Mouse (Mus musculus) urinary bladder, adult 18-20 months (tissue): ENCODE results near the gene Zfp108.
"Not testable (repeated sequence)": the region's sequence is repeated elsewhere in the genome, so short reads cannot be mapped to it uniquely, and the experiment has no call there.

Experiments used
- DNase-seq, 2 experiments: peaks; one replicate each; pipeline ENCODE4 v3.0.0; 2022; ENCODE audit warnings: low spot score in 2 of 2, mixed read lengths in 2 of 2

Zfp108 gene

DNA sequence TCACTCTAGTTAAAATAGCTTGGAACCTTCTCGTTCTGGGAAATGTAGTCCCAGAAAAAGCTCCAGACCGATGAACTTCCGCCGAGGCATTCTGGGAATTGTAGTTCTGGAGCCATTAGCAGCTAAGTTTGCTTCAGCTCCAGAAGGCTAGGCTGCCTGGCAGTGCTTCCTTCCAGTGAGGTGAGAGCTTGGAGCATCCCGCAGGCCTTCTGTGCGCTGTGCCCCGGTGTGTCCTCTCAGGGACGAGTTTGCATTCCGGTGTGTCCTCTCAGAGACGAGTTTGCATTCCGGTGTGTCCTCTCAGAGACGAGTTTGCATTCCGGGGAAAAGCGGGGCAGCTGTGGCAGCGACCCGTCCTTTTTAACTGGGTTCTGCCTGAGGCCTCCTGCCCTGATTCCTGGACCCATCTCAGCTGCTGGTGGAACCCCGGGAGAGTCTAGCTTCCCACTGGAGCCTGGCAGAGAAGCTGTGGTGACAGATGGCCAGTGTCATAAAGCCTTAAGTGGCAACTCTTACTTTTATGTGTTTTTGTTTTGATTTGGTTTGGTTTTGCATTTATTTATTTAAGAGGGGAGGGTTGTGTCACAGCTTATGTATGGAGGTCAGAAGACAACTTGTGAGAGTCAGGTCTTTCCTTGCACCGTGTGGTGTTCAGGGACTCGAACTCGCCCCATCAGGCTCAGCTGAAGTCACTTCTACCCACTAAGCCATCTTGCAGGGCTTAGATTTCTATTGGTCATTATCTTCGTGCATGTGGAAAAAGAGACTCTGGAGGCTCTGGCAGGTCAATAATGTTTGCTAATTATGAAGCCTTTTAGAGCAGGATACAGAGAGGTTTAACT lies at the start of gene Zfp108:
Gene Zfp108, plus strand, starts transcription at position 162 of the 842 bp plus-strand sequence.
- peak; percentile 66 to 77 for DNase-seq

DNA sequence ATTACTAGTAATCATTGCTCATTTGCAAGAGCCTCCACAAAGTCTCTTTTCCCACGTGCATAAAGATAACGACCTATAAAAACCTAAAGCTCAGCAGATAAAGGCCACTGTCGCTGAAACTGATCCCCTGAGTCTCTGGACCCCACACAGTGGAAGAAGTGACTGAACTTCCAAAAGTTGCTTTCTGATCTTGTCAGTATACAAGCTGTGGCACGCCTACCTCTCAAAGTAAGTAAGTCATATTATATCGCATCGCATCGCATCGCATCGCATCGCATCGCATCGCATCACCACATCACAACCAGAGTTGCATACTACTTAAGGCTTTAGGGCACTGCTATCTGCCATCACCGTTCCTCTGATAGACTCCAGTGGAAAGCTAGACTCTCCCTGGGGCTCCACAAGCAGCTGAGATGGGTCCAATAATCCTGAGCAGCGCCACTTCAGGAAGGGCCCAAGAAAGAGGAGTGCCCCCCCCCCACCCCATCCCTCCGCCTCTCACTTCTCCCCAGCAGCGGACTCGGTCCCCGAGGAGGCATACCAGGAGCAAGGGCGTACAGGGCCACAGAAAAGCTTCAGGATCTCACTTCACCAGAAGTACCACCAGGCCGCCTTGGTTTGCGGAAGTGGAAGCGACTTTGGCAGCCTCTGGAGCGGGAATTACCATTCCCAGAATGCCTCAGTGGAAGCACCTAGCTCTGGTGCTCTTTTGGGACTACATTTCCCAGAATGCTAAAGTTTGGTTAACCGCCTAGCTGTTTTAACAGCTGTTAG lies 46.9 kb upstream of the Zfp108 start:
- peak; percentile 53 to 65 for DNase-seq

DNA sequence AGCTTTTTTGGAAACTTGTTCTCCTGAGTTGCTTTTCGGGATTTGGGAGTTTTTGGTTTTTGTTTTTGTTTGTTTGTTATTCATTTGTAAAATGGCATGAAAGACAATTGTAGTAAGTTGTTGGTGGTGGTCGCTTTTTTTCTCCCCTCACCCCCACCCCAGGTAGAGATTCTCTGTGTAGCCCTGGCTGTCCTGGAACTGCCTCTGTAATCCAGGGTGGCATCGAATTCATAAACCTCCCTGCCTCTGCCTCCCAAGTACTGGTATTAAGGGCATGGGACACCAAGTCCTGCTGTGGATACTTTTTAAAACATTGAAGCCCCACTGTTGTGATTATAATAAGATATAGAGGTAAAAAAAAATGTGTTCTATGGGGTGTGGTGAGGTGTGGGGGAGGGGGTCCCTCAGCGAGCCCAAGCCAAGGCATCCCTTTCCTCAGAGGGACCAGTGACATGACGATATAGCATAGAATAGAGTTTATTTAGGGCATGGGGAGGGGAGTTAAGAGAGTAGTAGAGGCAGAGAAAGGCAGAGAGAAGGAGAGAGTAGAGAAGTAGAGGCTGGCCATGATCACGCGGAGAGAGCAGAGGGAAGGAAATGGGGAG lies 46.2 kb upstream of the Zfp108 start:
- DNase-seq, result no peak

DNA sequence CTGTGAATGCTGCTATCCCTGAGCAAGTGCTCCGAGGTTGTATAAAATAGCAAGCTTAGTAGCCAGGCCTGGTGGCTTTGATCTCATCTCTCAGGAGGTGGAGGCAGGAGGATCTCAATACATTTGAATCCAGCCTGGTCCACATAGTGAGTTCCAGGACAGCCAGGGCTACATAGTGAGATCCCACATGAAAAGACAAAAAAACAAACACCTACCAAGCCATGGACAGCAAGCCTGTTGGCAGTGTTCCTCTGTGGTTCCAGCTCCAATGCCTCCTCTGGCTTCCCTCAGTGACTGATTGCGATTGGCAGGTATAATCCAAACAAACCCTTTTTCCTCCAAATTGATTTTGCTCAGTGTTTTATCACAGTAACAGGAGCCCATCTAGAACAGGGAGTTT lies 44.3 kb upstream of the Zfp108 start:
- no peak for DNase-seq

DNA sequence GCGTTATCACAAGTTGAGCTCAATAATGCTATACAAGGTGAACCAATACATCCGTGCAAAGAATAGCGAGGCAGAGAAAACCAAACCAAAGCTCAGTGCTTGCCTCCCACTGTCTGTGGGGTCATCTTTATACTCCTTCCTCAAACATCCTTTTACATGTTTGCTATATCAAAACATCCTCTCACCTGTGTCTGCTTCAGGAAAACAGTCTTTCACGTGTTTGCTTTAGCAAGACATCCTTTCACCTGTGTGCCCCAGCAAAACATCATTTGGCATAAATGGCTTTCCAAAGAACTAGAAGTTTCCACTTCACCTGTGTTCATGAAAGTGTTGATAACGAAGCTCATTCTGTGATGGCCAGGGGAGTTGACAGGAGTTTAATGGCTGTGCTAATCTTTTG lies 43.3 kb upstream of the Zfp108 start, which contains the start of gene Zfp111:
Gene Zfp111, minus strand, starts transcription at position 101 of the 400 bp plus-strand sequence.
- DNase-seq, result no peak

GRCm38 (mm10) chr7:24237040-24237791 lies 17.4 kb upstream of the Zfp108 start, which contains the start of gene Zfp109:
Zfp109 (minus strand) TSS chr7:24237560.
- DNase-seq, result peak; percentile 46 to 65

DNA sequence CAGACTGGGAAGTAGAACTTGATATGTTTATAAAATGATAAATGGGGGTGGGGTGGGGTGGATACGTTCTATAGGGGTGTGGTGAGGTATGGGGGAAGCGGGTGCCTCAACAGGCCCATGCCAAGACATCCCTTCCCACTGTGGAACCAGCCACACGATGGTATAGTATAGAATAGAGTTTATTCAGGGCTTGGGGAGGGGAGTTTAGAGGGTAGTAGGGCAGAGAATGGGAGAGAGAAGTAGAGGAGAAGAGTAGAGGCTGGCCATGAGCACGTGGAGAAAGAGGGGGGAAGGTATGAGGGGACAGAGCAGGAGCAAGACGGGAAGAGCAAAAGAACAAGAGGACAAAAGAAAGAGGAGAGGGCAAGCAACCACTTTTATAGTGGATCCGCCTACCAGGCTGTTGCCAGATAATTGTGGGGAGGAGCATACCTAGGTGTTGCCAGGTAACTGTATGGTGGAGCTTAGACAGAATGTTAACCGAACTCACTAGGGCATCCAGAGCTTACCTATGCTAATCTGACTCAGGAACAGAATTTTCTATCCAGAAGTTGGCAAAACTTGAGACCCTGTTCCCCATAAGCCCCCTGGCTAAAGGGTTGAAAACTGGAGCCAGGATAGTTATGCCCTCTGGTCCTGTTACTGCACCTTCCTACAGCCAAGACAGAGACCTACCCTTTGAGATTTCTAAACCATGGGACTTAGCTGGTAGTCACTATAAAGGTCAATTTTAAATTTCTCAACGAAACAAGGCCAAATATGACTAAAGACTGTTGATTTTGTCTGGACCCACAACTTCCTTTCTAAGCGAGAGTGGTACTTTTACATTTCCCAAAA lies 597 bp upstream of the Zfp108 start:
- DNase-seq, result no peak

- no peak for DNase-seq
Observed at GRCm38 (mm10) chr7:24259306-24259999, 4.9 kb downstream of the Zfp108 start.

DNA sequence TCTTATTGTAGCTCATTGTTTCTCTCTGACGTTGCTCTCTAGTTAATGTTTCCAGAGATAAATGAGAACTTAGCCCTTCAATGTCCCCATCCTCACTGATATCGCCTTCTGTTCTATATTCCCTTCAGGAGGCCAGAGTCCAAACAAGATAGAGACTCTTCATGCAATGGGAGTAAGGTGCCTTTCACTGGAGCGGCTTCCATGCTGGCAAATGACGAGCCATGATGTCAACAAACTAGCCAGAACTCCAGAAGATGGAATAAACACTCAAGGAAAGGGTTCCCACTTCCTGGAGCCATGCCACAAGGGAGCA lies 5.4 kb downstream of the Zfp108 start:
- no peak for DNase-seq

- no peak for DNase-seq
Observed at GRCm38 (mm10) chr7:24268176-24269155, 13.9 kb downstream of the Zfp108 start.

DNA sequence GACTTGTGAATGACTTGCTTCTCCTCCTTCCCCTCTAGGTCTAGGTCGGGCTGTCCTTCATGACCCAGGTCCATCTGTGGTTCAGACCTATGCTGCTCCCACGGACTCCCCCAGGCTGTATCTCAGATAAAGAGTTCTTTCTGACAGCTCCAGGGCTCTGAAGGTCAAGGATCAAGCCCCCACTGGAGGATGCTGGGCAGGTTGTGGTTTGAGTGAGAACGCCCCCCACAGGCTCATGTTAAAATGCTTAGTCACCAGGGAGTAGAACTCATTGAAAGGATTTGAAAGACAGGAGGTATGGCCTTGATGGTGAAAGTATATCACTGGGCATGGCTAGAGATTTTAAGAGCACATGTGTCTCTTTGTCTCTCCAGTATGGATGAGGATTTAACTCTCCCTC lies 14.7 kb downstream of the Zfp108 start:
- DNase-seq, result no peak

DNA sequence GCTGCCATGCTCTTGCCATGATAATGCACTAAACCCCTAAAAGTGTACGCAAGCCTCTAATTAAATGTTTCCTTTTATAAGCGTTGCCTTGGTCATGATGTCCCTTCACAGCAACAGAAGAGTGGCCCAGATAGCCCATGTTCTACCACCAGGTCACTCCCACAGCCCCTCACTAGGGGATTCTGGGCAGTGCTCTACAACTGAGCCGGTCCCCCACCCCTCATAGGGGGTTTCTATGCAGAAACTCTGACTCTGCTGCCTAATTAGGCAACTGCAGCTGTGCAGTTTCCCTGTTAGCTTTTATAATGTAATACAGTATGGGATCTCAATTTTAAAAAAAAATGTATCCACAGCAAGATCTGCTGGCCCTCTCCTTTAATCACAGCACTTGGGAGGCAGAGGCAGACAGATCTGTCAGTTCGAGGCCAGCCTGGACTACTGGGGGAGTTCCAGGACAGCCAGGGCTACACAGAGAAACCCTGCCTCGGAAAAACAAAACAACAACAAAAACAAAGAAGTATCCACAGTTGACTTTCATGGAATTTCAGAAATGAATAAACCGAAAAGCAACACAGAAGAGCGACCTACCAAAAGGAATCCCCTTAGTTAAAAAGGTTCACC lies 15.2 kb downstream of the Zfp108 start:
- DNase-seq, result no peak

DNA sequence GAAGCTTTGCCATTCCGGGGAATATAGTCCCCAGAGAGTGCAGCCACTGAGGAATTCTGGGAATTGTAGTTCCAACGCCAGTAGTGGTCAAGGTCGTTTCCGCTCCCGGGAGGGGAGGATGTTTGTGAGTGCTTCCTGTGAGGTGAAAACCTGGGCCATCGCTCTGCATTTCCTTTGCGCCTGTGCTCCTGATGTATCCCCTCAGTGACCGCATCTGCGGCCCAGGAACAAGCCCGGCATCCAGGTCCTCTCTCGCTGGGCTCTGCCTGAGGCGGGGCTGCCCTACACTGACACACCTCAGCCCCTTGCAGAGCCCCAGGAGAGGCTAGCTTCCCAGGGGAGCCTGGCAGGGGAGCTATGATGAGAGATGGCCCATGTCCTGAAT lies 15.7 kb downstream of the Zfp108 start, which contains the start of gene Zfp93:
Gene Zfp93, plus strand, starts transcription at position 133 of the 385 bp plus-strand sequence.
- peak; percentile 57 to 73 for DNase-seq

DNA sequence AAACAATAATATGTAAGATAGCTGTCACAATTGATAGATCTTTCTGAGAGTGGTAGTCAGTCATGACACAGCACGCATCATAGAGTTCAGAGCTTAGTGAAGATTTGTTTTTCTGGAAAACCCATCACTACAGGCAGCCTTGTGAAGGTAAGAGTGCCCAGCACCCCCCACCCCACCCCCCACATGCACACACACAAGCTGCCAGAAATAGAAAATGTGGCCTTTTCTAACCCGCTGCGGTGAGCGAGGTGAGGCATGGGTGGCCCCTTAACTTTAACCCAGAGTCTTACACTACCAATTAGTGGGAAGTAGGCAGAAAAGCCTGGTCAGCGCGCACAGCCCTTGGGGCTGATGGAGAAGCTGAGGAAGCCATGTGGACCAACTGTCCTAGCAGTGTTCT lies 16.6 kb downstream of the Zfp108 start:
- no peak for DNase-seq

- DNase-seq, result no peak
Observed at GRCm38 (mm10) chr7:24274456-24274855, 19.9 kb downstream of the Zfp108 start.

- not testable (repeated sequence) for DNase-seq
Observed at GRCm38 (mm10) chr7:24278771-24279170, 24.2 kb downstream of the Zfp108 start.

GRCm38 (mm10) chr7:24280031-24280857 lies 25.6 kb downstream of the Zfp108 start:
- no peak for DNase-seq

DNA sequence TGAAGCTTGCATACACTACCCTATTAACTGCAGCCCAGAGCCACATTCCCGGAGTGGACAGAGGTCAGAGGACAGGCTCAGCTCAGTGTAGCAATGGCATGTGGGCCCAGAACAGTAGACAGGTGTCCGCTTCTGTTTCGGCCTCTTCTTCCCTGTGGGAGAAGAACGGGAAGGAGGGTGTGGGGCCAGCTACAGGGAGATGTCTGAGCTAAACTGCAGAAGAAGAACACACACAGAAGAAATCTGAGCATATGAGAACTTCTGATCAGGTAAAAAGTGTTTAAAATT lies 26.2 kb downstream of the Zfp108 start:
- no peak for DNase-seq
